Mouse (Mus musculus) liver, postnatal 0 days (tissue): ENCODE measurements at regions not wholly inside any gene's neighbourhood (a gene's known extent, or its start where the extent isn't known, plus 50 kb on each side); places are given as distances from the start of the nearest gene placed in this dataset.

Experiments used
- ATAC-seq: fragments of 200-750 bp; cut with Nextera tagmentation; 2 replicates; pipeline ENCODE4 v1.8.0; 2017; ENCODE audit warnings: mild to moderate bottlenecking, moderate library complexity
- DNase-seq: peaks from one replicate; pipeline ENCODE4 v3.0.0-alpha.2; 2016
- H3K27ac ChIP-seq: fragments of 300-500 bp; sonication (generic); 2 replicates; pipeline ENCODE4 v1.5.1; 2014; ENCODE audit warnings: antibody characterized with exemption, moderate library complexity, mild to moderate bottlenecking, low read depth
- H3K27me3 ChIP-seq: fragments of 300-500 bp; sonication (generic); 2 replicates; pipeline ENCODE4 v1.6.1; 2014; ENCODE audit warnings: low read length, control low read depth, mixed read lengths; ENCODE audit not compliant: insufficient read depth
- H3K36me3 ChIP-seq: fragments of 300-500 bp; sonication (generic); replicated peaks from 2 replicates; pipeline ENCODE4 v1.6.1; 2014; ENCODE audit warnings: mild to moderate bottlenecking, control low read depth, low read length, moderate library complexity, mixed read lengths; ENCODE audit not compliant: insufficient read depth
- H3K4me1 ChIP-seq: fragments of 300-500 bp; sonication (generic); 2 replicates; pipeline ENCODE4 v1.6.1; 2014; ENCODE audit warnings: antibody characterized with exemption, mild to moderate bottlenecking, control low read depth; ENCODE audit not compliant: insufficient read depth
- H3K4me2 ChIP-seq: fragments of 300-500 bp; sonication (generic); 2 replicates; pipeline ENCODE4 v1.6.1; 2014; ENCODE audit warnings: low read depth, mild to moderate bottlenecking, low read length, moderate library complexity, mixed read lengths
- H3K4me3 ChIP-seq: fragments of 300-500 bp; sonication (generic); 2 replicates; pipeline ENCODE4 v1.5.1; 2014; ENCODE audit warnings: low read depth, low read length
- H3K9ac ChIP-seq: fragments of 300-500 bp; sonication (generic); replicated peaks from 2 replicates; pipeline ENCODE4 v1.6.1; 2014; ENCODE audit warnings: mild to moderate bottlenecking, moderate library complexity
- H3K9me3 ChIP-seq: fragments of 300-500 bp; sonication (generic); 2 replicates; pipeline ENCODE4 v1.6.1; 2016; ENCODE audit warnings: mild to moderate bottlenecking, control low read depth, low read length, mixed read lengths
- CTCF ChIP-seq: sonication (generic); IDR thresholded peaks from 2 replicates; pipeline ENCODE4 v1.5.1; 2016; ENCODE audit warnings: antibody characterized with exemption, low read depth
- EP300 ChIP-seq: IDR thresholded peaks from 2 replicates; pipeline ENCODE4 v1.6.1; 2016; ENCODE audit warnings: antibody characterized with exemption, low read depth, mild to moderate bottlenecking
- WGBS: fragments of 180-500 bp; shearing (Covaris S2); extraction: QIAGEN DNeasy Blood & Tissue Kit; methylation state at CpG from one replicate; pipeline ENCODE4 v1.1.7; 2014; ENCODE audit not compliant: insufficient replicate concordance; 5-methylcytosine and 5-hydroxymethylcytosine counted together

- H3K9me3 ChIP-seq: no peaks in the 10 kb centered on the region
- H3K36me3 ChIP-seq: no peaks in the 10 kb centered on the region
- 56% methylated on average over 1 of the region's 1 CpGs for WGBS
- no peak for DNase-seq
- H3K27me3 ChIP-seq: no peaks in the 10 kb centered on the region
- H3K4me1 ChIP-seq: no peaks in the 10 kb centered on the region
- ATAC-seq: no peak
- no peak overlapping the region for H3K4me3 ChIP-seq
- H3K9ac ChIP-seq: no peak overlapping the region
- no peak for TF ChIP-seq EP300
- TF ChIP-seq CTCF: no peak
- no peak overlapping the region for H3K4me2 ChIP-seq
- no peak overlapping the region for H3K27ac ChIP-seq
Measured at GRCm38 (mm10) chr1:73725486-73725885, 398.8 kb downstream of the Tns1 start.

- 71% methylated on average over 2 of the region's 2 CpGs for WGBS
- Histone ChIP-seq H3K36me3 (no peaks in the 10 kb centered on the region), H3K27ac (no peak overlapping the region), H3K27me3 (no peaks in the 10 kb centered on the region), H3K9me3 (no peaks in the 10 kb centered on the region), H3K9ac (no peak overlapping the region), H3K4me1 (no peaks in the 10 kb centered on the region), H3K4me2 (no peak overlapping the region), H3K4me3 (no peak overlapping the region)
- DNase-seq (no peak), ATAC-seq (no peak)
- TF ChIP-seq CTCF: no peak
Measured at GRCm38 (mm10) chr1:73724551-73724950, 399.7 kb downstream of the Tns1 start.

- H3K27me3 ChIP-seq: no peaks in the 10 kb centered on the region
- H3K36me3 ChIP-seq: no peaks in the 10 kb centered on the region
- no peaks in the 10 kb centered on the region for H3K4me1 ChIP-seq
- no peak overlapping the region for H3K4me2 ChIP-seq
- H3K27ac ChIP-seq: no peak overlapping the region
- no peak overlapping the region for H3K9ac ChIP-seq
- no peaks in the 10 kb centered on the region for H3K9me3 ChIP-seq
- no peak for DNase-seq
- no peak overlapping the region for H3K4me3 ChIP-seq
- ATAC-seq: no peak
- TF ChIP-seq EP300 (no peak), CTCF (no peak)
- WGBS: 69% methylated on average over 6 of the region's 6 CpGs
Measured at GRCm38 (mm10) chr1:73721486-73722225, 402.6 kb downstream of the Tns1 start.

GRCm38 (mm10) chr1:73718421-73718820 is 405.8 kb downstream of the Tns1 start:
- no peaks in the 10 kb centered on the region for H3K4me1 ChIP-seq
- no peaks in the 10 kb centered on the region for H3K9me3 ChIP-seq
- H3K4me2 ChIP-seq: no peak overlapping the region
- TF ChIP-seq EP300 (no peak), CTCF (no peak)
- H3K36me3 ChIP-seq: no peaks in the 10 kb centered on the region
- no peaks in the 10 kb centered on the region for H3K27me3 ChIP-seq
- H3K9ac ChIP-seq: no peak overlapping the region
- no peak overlapping the region for H3K4me3 ChIP-seq
- ATAC-seq (no peak), DNase-seq (no peak)
- no peak overlapping the region for H3K27ac ChIP-seq
- 62% methylated on average over 5 of the region's 5 CpGs for WGBS

GRCm38 (mm10) chr1:73717401-73717800 is 406.8 kb downstream of the Tns1 start:
- no peaks in the 10 kb centered on the region for H3K4me1 ChIP-seq
- H3K36me3 ChIP-seq: no peaks in the 10 kb centered on the region
- H3K9ac ChIP-seq: no peak overlapping the region
- H3K27me3 ChIP-seq: no peaks in the 10 kb centered on the region
- WGBS: 53% methylated on average over 7 of the region's 7 CpGs
- no peak for TF ChIP-seq CTCF
- TF ChIP-seq EP300: no peak
- no peak overlapping the region for H3K27ac ChIP-seq
- no peak for ATAC-seq
- DNase-seq: no peak
- no peaks in the 10 kb centered on the region for H3K9me3 ChIP-seq
- no peak overlapping the region for H3K4me2 ChIP-seq
- H3K4me3 ChIP-seq: no peak overlapping the region

- DNase-seq (no peak), ATAC-seq (no peak)
- no peaks in the 10 kb centered on the region for H3K4me1 ChIP-seq
- H3K4me3 ChIP-seq: no peak overlapping the region
- H3K9me3 ChIP-seq: no peaks in the 10 kb centered on the region
- H3K9ac ChIP-seq: no peak overlapping the region
- H3K27ac ChIP-seq: no peak overlapping the region
- no peak overlapping the region for H3K4me2 ChIP-seq
- H3K27me3 ChIP-seq: no peaks in the 10 kb centered on the region
- no peaks in the 10 kb centered on the region for H3K36me3 ChIP-seq
- TF ChIP-seq CTCF (no peak), EP300 (no peak)
Measured at GRCm38 (mm10) chr1:73716901-73717300, 407.3 kb downstream of the Tns1 start.

- Histone ChIP-seq H3K9ac (no peak overlapping the region), H3K27ac (no peak overlapping the region), H3K27me3 (no peaks in the 10 kb centered on the region), H3K4me2 (no peak overlapping the region), H3K9me3 (no peaks in the 10 kb centered on the region), H3K4me3 (no peak overlapping the region), H3K36me3 (no peaks in the 10 kb centered on the region), H3K4me1 (no peaks in the 10 kb centered on the region)
- WGBS: 70% methylated on average over 2 of the region's 2 CpGs
- DNase-seq: no peak
- no peak for TF ChIP-seq CTCF
- no peak for TF ChIP-seq EP300
- no peak for ATAC-seq
Measured at GRCm38 (mm10) chr1:73715571-73715970, 408.7 kb downstream of the Tns1 start.
